Mouse (Mus musculus): ENCODE results near the gene Cmpk1. TPM values are rescaled to one million over a fixed set of nuclear protein-coding genes. Genes with fewer than 3 reads are reported as not detected.

Gene Cmpk1
- 47.6 and 48.4 TPM in 2 replicates for polyA plus RNA-seq (2012; rRNA removed)

DNA sequence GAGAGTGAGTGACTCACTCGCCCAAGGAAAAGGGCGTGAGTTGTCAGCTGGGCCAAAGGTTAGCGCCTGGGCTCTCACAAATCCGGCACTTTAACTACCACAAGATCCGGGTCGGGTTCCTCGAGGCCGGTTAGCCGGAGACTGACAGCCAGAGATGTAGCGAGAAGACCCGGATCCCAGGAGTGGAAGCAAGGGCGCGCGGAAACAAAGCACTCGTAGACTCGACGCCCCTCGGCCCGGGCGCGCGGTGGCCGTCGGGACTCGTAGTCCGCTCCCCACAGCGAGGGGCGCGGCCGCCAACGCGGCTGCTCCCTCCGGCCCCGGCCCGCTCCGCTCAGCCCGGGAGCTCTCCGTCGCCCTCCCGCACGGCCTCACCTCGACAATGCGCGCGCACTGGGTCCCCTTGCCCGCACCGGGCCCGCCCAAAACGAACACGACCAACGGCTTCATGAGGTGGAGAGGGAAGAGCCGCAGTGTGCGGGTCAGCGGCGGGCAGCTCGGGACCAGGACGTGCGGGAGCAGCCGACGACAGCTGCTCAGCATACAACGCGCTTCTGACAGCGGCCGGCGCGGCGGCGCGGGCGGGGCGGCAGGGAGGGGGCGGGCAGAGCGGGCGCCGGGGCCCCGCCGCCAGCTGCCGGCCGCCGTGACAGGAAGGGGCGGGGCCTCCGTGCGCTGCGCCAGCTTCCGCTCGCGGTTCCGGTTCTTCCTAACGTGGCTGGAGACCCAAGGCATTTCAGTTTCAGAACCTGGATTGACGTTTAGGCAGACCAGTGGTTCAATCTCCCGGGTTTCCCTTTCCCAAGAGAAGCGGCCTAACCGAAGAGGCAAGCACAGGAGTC, at the start of gene Cmpk1:
Cmpk1 (minus strand) TSS at position 651 of the 842 bp plus-strand sequence.
- peaks cover 2% of the 10 kb centered on the region for H3K4me1 ChIP-seq (ENCODE audit: control insufficient read depth, insufficient read depth, low read length)
- peak within 1 kb of the TSS; percentile 59 for H3K4me3 ChIP-seq (ENCODE audit: insufficient read depth, low read length)
- TF ChIP-seq CTCF (IDR thresholded peaks at IDR 0.05; ENCODE audit: extremely low read depth, insufficient read depth, low read length) (no peak), POLR2A (IDR thresholded peaks at IDR 0.05; ENCODE audit: extremely low read depth, insufficient read depth, low read length) (peak; percentile 80)
- peak within 1 kb of the TSS; percentile 100 for H3K27ac ChIP-seq (ENCODE audit: insufficient read depth, low read length)

DNA sequence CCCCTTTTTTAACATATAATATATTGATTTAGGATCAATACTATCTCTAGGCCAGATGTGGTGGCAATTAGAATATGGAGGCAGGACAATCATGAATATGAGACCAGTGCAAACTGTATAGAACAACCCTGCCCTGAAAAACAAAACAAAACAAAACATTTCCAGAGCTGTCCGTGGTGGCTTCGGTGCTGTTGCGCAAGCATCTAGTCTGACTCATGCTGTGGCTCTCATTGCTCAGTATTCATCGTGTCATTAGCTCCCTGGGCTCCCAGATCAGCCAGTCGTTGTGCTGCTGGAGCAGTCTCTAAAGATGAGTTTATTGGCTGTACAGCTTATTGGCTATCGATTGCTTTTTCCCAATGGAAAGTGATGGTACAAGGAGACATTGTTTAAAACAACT, 48.0 kb upstream of the Cmpk1 start:
- Histone ChIP-seq H3K4me3 (ENCODE audit: insufficient read depth, low read length) (no peak overlapping the region), H3K27ac (ENCODE audit: insufficient read depth, low read length) (no peak overlapping the region), H3K4me1 (ENCODE audit: control insufficient read depth, insufficient read depth, low read length) (no peaks in the 10 kb centered on the region)
- TF ChIP-seq CTCF (IDR thresholded peaks at IDR 0.05; ENCODE audit: extremely low read depth, insufficient read depth, low read length) (no peak), POLR2A (IDR thresholded peaks at IDR 0.05; ENCODE audit: extremely low read depth, insufficient read depth, low read length) (no peak)

- Histone ChIP-seq H3K4me3 (ENCODE audit: insufficient read depth, low read length) (no peak overlapping the region), H3K27ac (ENCODE audit: insufficient read depth, low read length) (no peak overlapping the region), H3K4me1 (ENCODE audit: control insufficient read depth, insufficient read depth, low read length) (no peaks in the 10 kb centered on the region; the same call in 1 of the 2 replicates)
- TF ChIP-seq CTCF (IDR thresholded peaks at IDR 0.05; ENCODE audit: extremely low read depth, insufficient read depth, low read length) = no peak
- TF ChIP-seq POLR2A (IDR thresholded peaks at IDR 0.05; ENCODE audit: extremely low read depth, insufficient read depth, low read length) = no peak
Measured at GRCm38 (mm10) chr4:115019997-115020396, 33.0 kb upstream of the Cmpk1 start.

GRCm38 (mm10) chr4:115014276-115014675, 27.2 kb upstream of the Cmpk1 start:
- H3K4me3 ChIP-seq (ENCODE audit: insufficient read depth, low read length) = no peak overlapping the region
- H3K27ac ChIP-seq (ENCODE audit: insufficient read depth, low read length) = no peak overlapping the region
- TF ChIP-seq POLR2A (IDR thresholded peaks at IDR 0.05; ENCODE audit: extremely low read depth, insufficient read depth, low read length) = no peak
- no peak for TF ChIP-seq CTCF (IDR thresholded peaks at IDR 0.05; ENCODE audit: extremely low read depth, insufficient read depth, low read length)
- H3K4me1 ChIP-seq (ENCODE audit: control insufficient read depth, insufficient read depth, low read length) = no peaks in the 10 kb centered on the region

GRCm38 (mm10) chr4:115000429-115000795, 13.4 kb upstream of the Cmpk1 start:
- TF ChIP-seq POLR2A (IDR thresholded peaks at IDR 0.05; ENCODE audit: extremely low read depth, insufficient read depth, low read length) (no peak), CTCF (IDR thresholded peaks at IDR 0.05; ENCODE audit: extremely low read depth, insufficient read depth, low read length) (no peak)
- H3K4me1 ChIP-seq (ENCODE audit: control insufficient read depth, insufficient read depth, low read length) = no peaks in the 10 kb centered on the region
- peak overlapping the region; percentile 47 for H3K4me3 ChIP-seq (ENCODE audit: insufficient read depth, low read length)
- H3K27ac ChIP-seq (ENCODE audit: insufficient read depth, low read length) = no peak overlapping the region

DNA sequence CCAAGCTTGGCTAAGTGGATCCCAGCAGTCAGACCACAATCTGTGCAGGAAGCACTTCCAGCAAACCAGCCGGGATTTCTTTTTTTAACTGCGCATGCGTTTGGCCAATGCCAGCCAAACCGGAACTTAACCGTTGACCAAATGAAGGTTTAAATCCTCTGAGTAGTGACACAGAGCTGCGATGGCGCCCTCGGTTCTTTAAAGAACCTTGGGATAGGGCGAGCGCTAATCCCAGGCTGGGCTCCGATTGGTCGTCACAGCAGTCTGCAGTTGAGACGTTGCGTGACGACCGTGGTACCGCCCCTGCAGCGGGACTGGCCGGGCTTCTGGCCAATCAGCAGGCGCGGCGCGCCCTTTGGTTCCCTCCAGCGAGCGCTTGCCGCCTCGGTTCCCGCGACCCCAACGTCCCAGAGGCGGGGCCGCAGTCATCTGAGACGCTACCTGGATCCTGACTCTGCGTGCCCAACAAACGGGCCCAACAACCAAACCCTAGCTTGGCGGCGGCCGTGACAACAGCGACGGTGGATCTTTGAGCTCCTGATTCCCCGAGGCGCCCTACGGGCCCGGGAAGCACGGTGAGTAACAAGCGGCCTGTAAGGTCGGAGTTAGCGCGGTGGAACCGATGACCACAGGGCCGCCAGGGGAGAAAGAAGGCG, 12.9 kb upstream of the Cmpk1 start, which contains the start of gene Stil:
Stil (plus strand) TSS at position 387 of the 656 bp plus-strand sequence.
- Histone ChIP-seq H3K4me3 (ENCODE audit: insufficient read depth, low read length) (peak within 1 kb of the TSS; percentile 47), H3K27ac (ENCODE audit: insufficient read depth, low read length) (peak within 1 kb of the TSS; percentile 79), H3K4me1 (ENCODE audit: control insufficient read depth, insufficient read depth, low read length) (no peaks in the 10 kb centered on the region)
- TF ChIP-seq POLR2A (IDR thresholded peaks at IDR 0.05; ENCODE audit: extremely low read depth, insufficient read depth, low read length) (peak; percentile 73), CTCF (IDR thresholded peaks at IDR 0.05; ENCODE audit: extremely low read depth, insufficient read depth, low read length) (no peak)

- TF ChIP-seq POLR2A (IDR thresholded peaks at IDR 0.05; ENCODE audit: extremely low read depth, insufficient read depth, low read length) (no peak), CTCF (IDR thresholded peaks at IDR 0.05; ENCODE audit: extremely low read depth, insufficient read depth, low read length) (no peak)
- H3K4me3 ChIP-seq (ENCODE audit: insufficient read depth, low read length) = peak overlapping the region; percentile 47
- no peaks in the 10 kb centered on the region for H3K4me1 ChIP-seq (ENCODE audit: control insufficient read depth, insufficient read depth, low read length)
- H3K27ac ChIP-seq (ENCODE audit: insufficient read depth, low read length) = peak overlapping the region; percentile 79
Measured at GRCm38 (mm10) chr4:114999445-114999772, 12.4 kb upstream of the Cmpk1 start.

GRCm38 (mm10) chr4:114997051-114997450, 10.0 kb upstream of the Cmpk1 start:
- Histone ChIP-seq H3K4me3 (ENCODE audit: insufficient read depth, low read length) (no peak overlapping the region), H3K4me1 (ENCODE audit: control insufficient read depth, insufficient read depth, low read length) (no peaks in the 10 kb centered on the region), H3K27ac (ENCODE audit: insufficient read depth, low read length) (no peak overlapping the region)
- TF ChIP-seq CTCF (IDR thresholded peaks at IDR 0.05; ENCODE audit: extremely low read depth, insufficient read depth, low read length) (no peak), POLR2A (IDR thresholded peaks at IDR 0.05; ENCODE audit: extremely low read depth, insufficient read depth, low read length) (no peak)

GRCm38 (mm10) chr4:114994218-114994617, 7.2 kb upstream of the Cmpk1 start:
- no peak overlapping the region for H3K27ac ChIP-seq (ENCODE audit: insufficient read depth, low read length)
- no peak for TF ChIP-seq CTCF (IDR thresholded peaks at IDR 0.05; ENCODE audit: extremely low read depth, insufficient read depth, low read length)
- no peak for TF ChIP-seq POLR2A (IDR thresholded peaks at IDR 0.05; ENCODE audit: extremely low read depth, insufficient read depth, low read length)

More at GRCm38 (mm10) chr4:114994218-114994617, 7.2 kb upstream of the Cmpk1 start:
- Histone ChIP-seq H3K4me3 (ENCODE audit: insufficient read depth, low read length) (no peak overlapping the region), H3K4me1 (ENCODE audit: control insufficient read depth, insufficient read depth, low read length) (no peaks in the 10 kb centered on the region)

Measured in cortical plate, adult 2 months (tissue).